Mouse (Mus musculus): ENCODE results near the gene Dapk2.
"Not testable (repeated sequence)": the region's sequence is repeated elsewhere in the genome, so short reads cannot be mapped to it uniquely, and the experiment has no call there.

Dapk2 gene

GRCm38 (mm10) chr9:66274657-66275056 lies 116.6 kb downstream of the Dapk2 start:
- no peak for DNase-seq (ENCODE audit: low read depth, low spot score)

GRCm38 (mm10) chr9:66275267-66275991 lies 117.4 kb downstream of the Dapk2 start:
- no peak for DNase-seq (ENCODE audit: low read depth, low spot score)

- DNase-seq (ENCODE audit: low read depth, low spot score): no peak
These were observed 118.0 kb downstream of the Dapk2 start for GRCm38 (mm10) chr9:66276062-66276461.

- peak; percentile 93 for DNase-seq (ENCODE audit: low read depth, low spot score)
These were observed 118.8 kb downstream of the Dapk2 start for GRCm38 (mm10) chr9:66276697-66277385.

- peak; percentile 93 for DNase-seq (ENCODE audit: low read depth, low spot score)
These were observed 121.6 kb downstream of the Dapk2 start for GRCm38 (mm10) chr9:66279647-66280046.

GRCm38 (mm10) chr9:66280496-66280895 lies 122.5 kb downstream of the Dapk2 start:
- DNase-seq (ENCODE audit: low read depth, low spot score): no peak

GRCm38 (mm10) chr9:66281501-66281951 lies 123.5 kb downstream of the Dapk2 start:
- DNase-seq (ENCODE audit: low read depth, low spot score): no peak

GRCm38 (mm10) chr9:66282582-66282981 lies 124.6 kb downstream of the Dapk2 start:
- no peak for DNase-seq (ENCODE audit: low read depth, low spot score)

GRCm38 (mm10) chr9:66283565-66284203 lies 125.7 kb downstream of the Dapk2 start:
- no peak for DNase-seq (ENCODE audit: low read depth, low spot score)

- DNase-seq (ENCODE audit: low read depth, low spot score): not testable (repeated sequence)
These were observed 127.2 kb downstream of the Dapk2 start for GRCm38 (mm10) chr9:66285241-66285640.

GRCm38 (mm10) chr9:66285901-66286300 lies 127.9 kb downstream of the Dapk2 start:
- no peak for DNase-seq (ENCODE audit: low read depth, low spot score)

- no peak for DNase-seq (ENCODE audit: low read depth, low spot score)
These were observed 132.7 kb downstream of the Dapk2 start for GRCm38 (mm10) chr9:66290727-66291126.

GRCm38 (mm10) chr9:66293319-66293718 lies 135.3 kb downstream of the Dapk2 start:
- DNase-seq (ENCODE audit: low read depth, low spot score): no peak

GRCm38 (mm10) chr9:66294227-66294626 lies 136.2 kb downstream of the Dapk2 start:
- DNase-seq (ENCODE audit: low read depth, low spot score): no peak

- no peak for DNase-seq (ENCODE audit: low read depth, low spot score)
These were observed 137.0 kb downstream of the Dapk2 start for GRCm38 (mm10) chr9:66294980-66295410.

- no peak for DNase-seq (ENCODE audit: low read depth, low spot score)
These were observed 137.6 kb downstream of the Dapk2 start for GRCm38 (mm10) chr9:66295577-66296120.

GRCm38 (mm10) chr9:66298783-66299182 lies 140.8 kb downstream of the Dapk2 start:
- DNase-seq (ENCODE audit: low read depth, low spot score): no peak

GRCm38 (mm10) chr9:66300448-66301027 lies 142.5 kb downstream of the Dapk2 start:
- no peak for DNase-seq (ENCODE audit: low read depth, low spot score)

GRCm38 (mm10) chr9:66304320-66305090 lies 146.5 kb downstream of the Dapk2 start:
- no peak for DNase-seq (ENCODE audit: low read depth, low spot score)

GRCm38 (mm10) chr9:66305121-66306112 lies 147.4 kb downstream of the Dapk2 start:
- no peak for DNase-seq (ENCODE audit: low read depth, low spot score)
